Mouse (Mus musculus): ENCODE measurements around the gene Anapc4. TPM values are rescaled to one million over a fixed set of nuclear protein-coding genes. Genes with fewer than 3 reads are reported as not detected.

Gene Anapc4
- polyA plus RNA-seq, 1 experiment: 24.5 TPM

- peak; percentile 20 for DNase-seq
- Histone ChIP-seq H3K27ac (ENCODE audit: insufficient read depth, low read depth, low read length) (no peak overlapping the region), H3K27me3 (replicated peaks; ENCODE audit: control insufficient read depth, insufficient read depth, low read length) (no peaks in the 10 kb centered on the region), H3K4me3 (ENCODE audit: insufficient read depth, low read depth, low read length) (no peak overlapping the region), H3K36me3 (ENCODE audit: control insufficient read depth, insufficient read depth, low read length) (peaks cover 2% of the 10 kb centered on the region; the same call in 1 of the 2 replicates), H3K4me1 (ENCODE audit: control insufficient read depth, insufficient read depth, low read length) (peaks cover 5% of the 10 kb centered on the region; the same call in 1 of the 2 replicates)
- no peak for TF ChIP-seq POLR2A (IDR thresholded peaks at IDR 0.05; ENCODE audit: low read depth, low read length)
- no peak for TF ChIP-seq CTCF (conservative IDR thresholded peaks at IDR 0.05; ENCODE audit: insufficient read depth, insufficient read length, low read depth, low read length)
Observed at GRCm38 (mm10) chr5:52833005-52833404, 807 bp upstream of the Anapc4 start.

GRCm38 (mm10) chr5:52834386-52834785 lies 574 bp downstream of the Anapc4 start:
- Histone ChIP-seq H3K27me3 (replicated peaks; ENCODE audit: control insufficient read depth, insufficient read depth, low read length) (no peaks in the 10 kb centered on the region), H3K27ac (ENCODE audit: insufficient read depth, low read depth, low read length) (peak overlapping the region; percentile 36; the same call in 1 of the 2 replicates), H3K36me3 (ENCODE audit: control insufficient read depth, insufficient read depth, low read length) (peaks cover 2% of the 10 kb centered on the region; the same call in 1 of the 2 replicates), H3K4me3 (ENCODE audit: insufficient read depth, low read depth, low read length) (peak overlapping the region; percentile 70), H3K4me1 (ENCODE audit: control insufficient read depth, insufficient read depth, low read length) (peaks cover 5% of the 10 kb centered on the region; the same call in 1 of the 2 replicates)
- WGBS: 3% methylated on average over 8 of the region's 8 CpGs
- DNase-seq: peak; percentile 54
- TF ChIP-seq CTCF (conservative IDR thresholded peaks at IDR 0.05; ENCODE audit: insufficient read depth, insufficient read length, low read depth, low read length): no peak

GRCm38 (mm10) chr5:52844319-52844718 lies 10.5 kb downstream of the Anapc4 start:
- no peak for DNase-seq
- Histone ChIP-seq H3K27me3 (replicated peaks; ENCODE audit: control insufficient read depth, insufficient read depth, low read length) (no peaks in the 10 kb centered on the region), H3K27ac (ENCODE audit: insufficient read depth, low read depth, low read length) (no peak overlapping the region), H3K36me3 (ENCODE audit: control insufficient read depth, insufficient read depth, low read length) (peaks cover 10% of the 10 kb centered on the region), H3K4me1 (ENCODE audit: control insufficient read depth, insufficient read depth, low read length) (no peaks in the 10 kb centered on the region), H3K4me3 (ENCODE audit: insufficient read depth, low read depth, low read length) (no peak overlapping the region)
- WGBS: 96% methylated on average over 7 of the region's 7 CpGs
- TF ChIP-seq POLR2A (IDR thresholded peaks at IDR 0.05; ENCODE audit: low read depth, low read length) (no peak), CTCF (conservative IDR thresholded peaks at IDR 0.05; ENCODE audit: insufficient read depth, insufficient read length, low read depth, low read length) (no peak)

GRCm38 (mm10) chr5:52855727-52856126 lies 21.9 kb downstream of the Anapc4 start:
- Histone ChIP-seq H3K4me1 (ENCODE audit: control insufficient read depth, insufficient read depth, low read length) (no peaks in the 10 kb centered on the region), H3K27me3 (replicated peaks; ENCODE audit: control insufficient read depth, insufficient read depth, low read length) (no peaks in the 10 kb centered on the region), H3K27ac (ENCODE audit: insufficient read depth, low read depth, low read length) (no peak overlapping the region), H3K4me3 (ENCODE audit: insufficient read depth, low read depth, low read length) (no peak overlapping the region), H3K36me3 (ENCODE audit: control insufficient read depth, insufficient read depth, low read length) (peaks cover 9% of the 10 kb centered on the region)
- 94% methylated on average over 5 of the region's 5 CpGs for WGBS
- no peak for TF ChIP-seq POLR2A (IDR thresholded peaks at IDR 0.05; ENCODE audit: low read depth, low read length)
- no peak for DNase-seq

GRCm38 (mm10) chr5:52864446-52864845 lies 30.6 kb downstream of the Anapc4 start:
- no peaks in the 10 kb centered on the region for H3K27me3 ChIP-seq (replicated peaks; ENCODE audit: control insufficient read depth, insufficient read depth, low read length)
- H3K4me1 ChIP-seq (ENCODE audit: control insufficient read depth, insufficient read depth, low read length): no peaks in the 10 kb centered on the region
- no peak for TF ChIP-seq POLR2A (IDR thresholded peaks at IDR 0.05; ENCODE audit: low read depth, low read length)
- TF ChIP-seq CTCF (conservative IDR thresholded peaks at IDR 0.05; ENCODE audit: insufficient read depth, insufficient read length, low read depth, low read length): no peak
- WGBS: 74% methylated on average over 8 of the region's 8 CpGs
- H3K36me3 ChIP-seq (ENCODE audit: control insufficient read depth, insufficient read depth, low read length): peaks cover 7% of the 10 kb centered on the region
- no peak overlapping the region for H3K27ac ChIP-seq (ENCODE audit: insufficient read depth, low read depth, low read length)
- DNase-seq: no peak
- H3K4me3 ChIP-seq (ENCODE audit: insufficient read depth, low read depth, low read length): no peak overlapping the region

GRCm38 (mm10) chr5:52865825-52866224 lies 32.0 kb downstream of the Anapc4 start:
- TF ChIP-seq CTCF (conservative IDR thresholded peaks at IDR 0.05; ENCODE audit: insufficient read depth, insufficient read length, low read depth, low read length) (no peak), POLR2A (IDR thresholded peaks at IDR 0.05; ENCODE audit: low read depth, low read length) (no peak)
- H3K36me3 ChIP-seq (ENCODE audit: control insufficient read depth, insufficient read depth, low read length): peaks cover 7% of the 10 kb centered on the region
- H3K4me1 ChIP-seq (ENCODE audit: control insufficient read depth, insufficient read depth, low read length): no peaks in the 10 kb centered on the region
- WGBS: 36% methylated on average over 9 of the region's 9 CpGs
- no peak overlapping the region for H3K4me3 ChIP-seq (ENCODE audit: insufficient read depth, low read depth, low read length)
- no peak overlapping the region for H3K27ac ChIP-seq (ENCODE audit: insufficient read depth, low read depth, low read length)
- peak; percentile 83 for DNase-seq
- no peaks in the 10 kb centered on the region for H3K27me3 ChIP-seq (replicated peaks; ENCODE audit: control insufficient read depth, insufficient read depth, low read length)

GRCm38 (mm10) chr5:52866361-52867155 lies 32.7 kb downstream of the Anapc4 start:
- TF ChIP-seq CTCF (conservative IDR thresholded peaks at IDR 0.05; ENCODE audit: insufficient read depth, insufficient read length, low read depth, low read length) (no peak), POLR2A (IDR thresholded peaks at IDR 0.05; ENCODE audit: low read depth, low read length) (no peak)
- 62% methylated on average over 18 of the region's 18 CpGs for WGBS
- peaks cover 7% of the 10 kb centered on the region for H3K36me3 ChIP-seq (ENCODE audit: control insufficient read depth, insufficient read depth, low read length)
- no peaks in the 10 kb centered on the region for H3K4me1 ChIP-seq (ENCODE audit: control insufficient read depth, insufficient read depth, low read length)
- H3K27me3 ChIP-seq (replicated peaks; ENCODE audit: control insufficient read depth, insufficient read depth, low read length): no peaks in the 10 kb centered on the region
- no peak overlapping the region for H3K4me3 ChIP-seq (ENCODE audit: insufficient read depth, low read depth, low read length)
- peak; percentile 8 for DNase-seq
- 0 out of 2 replicates have a peak overlapping the region, but pooled peaks have one; percentile 14 for H3K27ac ChIP-seq (ENCODE audit: insufficient read depth, low read depth, low read length)
